Mouse (Mus musculus) limb, embryonic 10.5 days (tissue): Measurements from ENCODE around the gene Rdh7. TPM values are rescaled to one million over a fixed set of nuclear protein-coding genes. Genes with fewer than 3 reads are reported as not detected.
"Not testable (repeated sequence)": the region's sequence is repeated elsewhere in the genome, so short reads cannot be mapped to it uniquely, and the experiment has no call there.

Source experiments
- DNase-seq: peaks from one replicate; pipeline ENCODE4 v3.0.0-alpha.2; 2017; ENCODE audit warnings: low spot score
- H3K27ac ChIP-seq: fragments of 300-500 bp; sonication (generic); 2 replicates; pipeline ENCODE4 v1.5.1; 2016; ENCODE audit warnings: mild to moderate bottlenecking
- H3K27me3 ChIP-seq: fragments of 300-500 bp; sonication (generic); 2 replicates; pipeline ENCODE4 v1.6.1; 2016; ENCODE audit warnings: low read depth, mild to moderate bottlenecking; ENCODE audit not compliant: poor library complexity, severe bottlenecking
- H3K36me3 ChIP-seq: fragments of 300-500 bp; sonication (generic); 2 replicates; pipeline ENCODE4 v1.6.1; 2016; ENCODE audit warnings: mild to moderate bottlenecking, moderate library complexity
- H3K4me1 ChIP-seq: fragments of 300-500 bp; sonication (generic); 2 replicates; pipeline ENCODE4 v1.6.1; 2016
- H3K4me3 ChIP-seq: fragments of 300-500 bp; sonication (generic); 2 replicates; pipeline ENCODE4 v1.5.1; 2016; ENCODE audit warnings: mild to moderate bottlenecking, moderate library complexity
- H3K9me3 ChIP-seq: fragments of 300-500 bp; sonication (generic); replicated peaks from 2 replicates; pipeline ENCODE4 v1.6.1; 2016; ENCODE audit warnings: mild to moderate bottlenecking
- WGBS: fragments of 180-500 bp; shearing (Covaris S2); methylation state at CpG from one replicate; pipeline ENCODE4 v1.1.7; 2016; 5-methylcytosine and 5-hydroxymethylcytosine counted together
- polyA plus RNA-seq: library from polyadenylated mRNA; unstranded; fragments of >200 nt; fragmentation: Nextera tagmentation; extraction: Ambion mirVana; gene quantifications from 2 replicates; pipeline ENCODE4 v1.2.1, GENCODE M21; 2016

Rdh7 gene
- polyA plus RNA-seq, 1 experiment from 2014 or later, result not detected

GRCm38 (mm10) chr10:127906138-127906537 is 17.5 kb upstream of the Rdh7 start:
- Histone ChIP-seq H3K27ac (no peak overlapping the region), H3K27me3 (no peaks in the 10 kb centered on the region), H3K4me1 (no peaks in the 10 kb centered on the region), H3K9me3 (no peaks in the 10 kb centered on the region), H3K4me3 (no peak overlapping the region), H3K36me3 (no peaks in the 10 kb centered on the region)
- no peak for DNase-seq
- 86% methylated on average over 2 of the region's 2 CpGs for WGBS

- WGBS, result 78% methylated on average over 7 of the region's 7 CpGs
- H3K27me3 ChIP-seq, result no peaks in the 10 kb centered on the region
- H3K36me3 ChIP-seq, result no peaks in the 10 kb centered on the region
- no peak overlapping the region for H3K4me3 ChIP-seq
- H3K4me1 ChIP-seq, result no peaks in the 10 kb centered on the region
- no peak for DNase-seq
- 0 out of 2 replicates have a peak overlapping the region, but pooled peaks have one; percentile 14 for H3K27ac ChIP-seq
- H3K9me3 ChIP-seq, result no peaks in the 10 kb centered on the region
Measured at GRCm38 (mm10) chr10:127904718-127905446, 16.3 kb upstream of the Rdh7 start.

GRCm38 (mm10) chr10:127903116-127903515 is 14.5 kb upstream of the Rdh7 start:
- Histone ChIP-seq H3K9me3 (no peaks in the 10 kb centered on the region), H3K36me3 (no peaks in the 10 kb centered on the region), H3K27me3 (no peaks in the 10 kb centered on the region), H3K27ac (no peak overlapping the region), H3K4me1 (no peaks in the 10 kb centered on the region), H3K4me3 (no peak overlapping the region)
- WGBS, result 45% methylated on average over 1 of the region's 1 CpGs
- DNase-seq, result no peak

GRCm38 (mm10) chr10:127901751-127902150 is 13.1 kb upstream of the Rdh7 start:
- 88% methylated on average over 4 of the region's 4 CpGs for WGBS
- no peak for DNase-seq
- no peak overlapping the region for H3K4me3 ChIP-seq
- no peaks in the 10 kb centered on the region for H3K27me3 ChIP-seq
- no peak overlapping the region for H3K27ac ChIP-seq
- H3K9me3 ChIP-seq, result no peaks in the 10 kb centered on the region
- H3K4me1 ChIP-seq, result no peaks in the 10 kb centered on the region
- no peaks in the 10 kb centered on the region for H3K36me3 ChIP-seq

- DNase-seq, result no peak
- 84% methylated on average over 5 of the region's 5 CpGs for WGBS
- H3K36me3 ChIP-seq, result no peaks in the 10 kb centered on the region
- H3K27me3 ChIP-seq, result no peaks in the 10 kb centered on the region
- H3K9me3 ChIP-seq, result no peaks in the 10 kb centered on the region
- H3K4me1 ChIP-seq, result no peaks in the 10 kb centered on the region
- no peak overlapping the region for H3K27ac ChIP-seq
- H3K4me3 ChIP-seq, result no peak overlapping the region
Measured at GRCm38 (mm10) chr10:127899783-127900182, 11.2 kb upstream of the Rdh7 start.

DNA sequence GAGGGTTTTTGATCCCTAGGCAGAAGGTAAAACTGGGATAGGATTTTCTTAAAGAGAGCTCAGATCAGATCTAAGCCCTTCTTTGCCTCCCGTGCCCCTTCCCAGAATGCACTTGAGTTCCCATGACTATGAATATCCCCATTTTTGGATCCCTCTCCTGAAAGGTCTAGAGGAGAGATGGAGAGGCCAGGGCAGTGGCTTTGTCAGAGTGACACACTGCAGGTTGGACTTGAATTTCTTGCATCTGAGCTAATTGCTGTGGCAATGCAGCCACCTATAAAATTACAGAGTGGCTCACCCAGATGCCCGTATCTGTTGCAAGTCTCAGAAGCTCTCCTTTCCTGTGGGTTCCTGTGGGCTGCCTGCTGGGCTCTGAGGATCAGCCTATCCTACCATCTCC is 9.6 kb upstream of the Rdh7 start, which contains the start of gene Sdr9c7:
Sdr9c7 (plus strand) TSS at position 301 of the 400 bp plus-strand sequence.
- Histone ChIP-seq H3K27ac (no peak within 1 kb of the TSS), H3K27me3 (no peaks in the 10 kb centered on the region), H3K4me3 (no peak within 1 kb of the TSS), H3K36me3 (no peaks in the 10 kb centered on the region), H3K4me1 (no peaks in the 10 kb centered on the region), H3K9me3 (no peaks in the 10 kb centered on the region)
- DNase-seq, result no peak
- 76% methylated on average over 2 of the region's 2 CpGs for WGBS

DNA sequence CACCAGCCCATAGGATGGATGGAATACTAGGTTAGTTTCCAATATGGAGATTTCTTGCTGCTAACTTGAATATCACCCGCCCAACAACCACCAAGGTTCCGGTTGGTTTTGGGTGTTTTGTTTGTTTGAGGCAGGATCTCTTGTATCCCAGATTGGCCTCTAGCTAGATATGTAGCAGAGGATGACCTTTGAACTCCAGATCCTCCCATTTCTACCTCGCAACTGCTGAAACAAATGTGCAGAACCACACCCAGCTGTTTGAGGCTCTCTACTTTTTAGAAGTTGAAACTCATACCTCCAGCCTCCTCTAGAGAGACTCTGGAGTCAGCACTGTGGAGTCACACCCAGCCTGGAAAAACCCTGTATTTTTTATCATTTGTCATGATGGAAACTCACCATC is 8.9 kb upstream of the Rdh7 start:
- DNase-seq, result no peak
- Histone ChIP-seq H3K4me3 (no peak overlapping the region), H3K4me1 (no peaks in the 10 kb centered on the region), H3K27me3 (no peaks in the 10 kb centered on the region), H3K36me3 (no peaks in the 10 kb centered on the region), H3K27ac (no peak overlapping the region), H3K9me3 (no peaks in the 10 kb centered on the region)
- WGBS, result 86% methylated on average over 3 of the region's 3 CpGs

- no peaks in the 10 kb centered on the region for H3K9me3 ChIP-seq
- no peaks in the 10 kb centered on the region for H3K27me3 ChIP-seq
- no peak for DNase-seq
- no peak overlapping the region for H3K4me3 ChIP-seq
- H3K4me1 ChIP-seq, result no peaks in the 10 kb centered on the region
- WGBS, result 70% methylated on average over 5 of the region's 5 CpGs
- H3K27ac ChIP-seq, result no peak overlapping the region
- no peaks in the 10 kb centered on the region for H3K36me3 ChIP-seq
Measured at GRCm38 (mm10) chr10:127896705-127897104, 8.1 kb upstream of the Rdh7 start.

DNA sequence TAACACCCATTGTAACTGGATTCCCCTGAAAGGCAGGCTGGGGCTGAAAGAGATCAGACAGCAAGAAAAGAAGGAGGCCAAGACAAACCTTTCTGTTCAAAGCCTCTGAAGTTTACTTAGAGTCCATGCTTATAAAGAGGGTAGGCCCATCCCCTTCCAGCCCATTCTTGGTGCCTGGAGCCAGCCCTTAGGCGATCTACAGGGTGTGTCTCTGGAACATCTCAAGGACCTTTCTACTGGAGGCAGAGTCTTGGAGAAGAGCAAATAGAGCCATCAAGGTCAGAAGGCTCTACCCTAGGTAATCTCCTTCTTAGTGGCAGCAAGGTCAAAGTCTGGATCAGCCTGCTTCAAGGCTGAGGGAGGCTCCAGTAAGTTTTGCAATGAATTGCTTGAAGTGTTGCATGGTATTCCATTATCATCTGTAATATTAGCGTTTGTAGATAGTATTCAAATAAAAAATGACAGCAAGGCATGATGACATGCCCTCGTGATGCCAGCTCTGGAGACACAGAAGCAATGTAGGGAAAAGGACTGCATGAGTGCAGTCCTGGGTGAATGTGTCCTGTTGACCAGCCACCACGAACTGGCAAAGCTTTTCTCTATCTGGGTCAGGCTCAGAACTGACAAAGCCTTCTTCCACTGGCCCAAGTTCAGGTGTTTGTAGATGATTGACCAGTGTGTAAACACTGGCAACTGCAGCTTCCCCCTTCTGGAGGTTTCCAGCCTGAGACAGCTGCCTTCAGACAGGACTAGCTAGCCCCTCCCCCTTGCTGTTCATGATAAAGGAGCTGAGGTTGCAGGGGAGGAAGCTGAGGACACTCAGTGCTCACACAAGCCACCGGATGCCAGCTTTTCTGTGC is 4.8 kb upstream of the Rdh7 start:
- not testable (repeated sequence) for H3K4me3 ChIP-seq, H3K27ac ChIP-seq, DNase-seq, H3K4me1 ChIP-seq, H3K27me3 ChIP-seq, H3K9me3 ChIP-seq, H3K36me3 ChIP-seq
- WGBS, result 73% methylated on average over 5 of the region's 5 CpGs

GRCm38 (mm10) chr10:127891481-127891880 is 2.9 kb upstream of the Rdh7 start:
- H3K4me3 ChIP-seq, result no peak overlapping the region
- no peaks in the 10 kb centered on the region for H3K9me3 ChIP-seq
- 93% methylated on average over 1 of the region's 1 CpGs for WGBS
- H3K36me3 ChIP-seq, result no peaks in the 10 kb centered on the region
- no peaks in the 10 kb centered on the region for H3K27me3 ChIP-seq
- DNase-seq, result no peak
- no peak overlapping the region for H3K27ac ChIP-seq
- H3K4me1 ChIP-seq, result peaks cover 7% of the 10 kb centered on the region

GRCm38 (mm10) chr10:127886971-127887370 is 1.6 kb downstream of the Rdh7 start:
- 88% methylated on average over 4 of the region's 4 CpGs for WGBS
- no peaks in the 10 kb centered on the region for H3K27me3 ChIP-seq

DNA sequence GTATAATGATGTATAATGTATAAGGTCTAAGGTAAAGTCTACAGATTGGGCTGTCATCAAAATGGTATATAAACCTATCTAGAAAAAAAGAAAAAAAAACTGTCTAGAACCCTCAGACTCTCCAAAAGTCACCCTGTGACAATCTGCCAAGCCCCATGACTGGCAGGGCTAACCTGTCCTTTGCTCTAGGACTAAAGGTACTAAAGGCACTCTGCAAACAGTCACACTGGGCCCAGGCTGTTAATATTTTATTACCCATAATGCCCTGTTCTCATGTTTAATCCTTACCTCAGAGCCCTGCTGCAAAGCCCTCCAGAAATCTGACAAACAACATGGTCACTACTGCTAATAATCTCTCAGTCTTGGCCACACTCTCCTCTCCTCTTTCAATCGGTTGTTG is 2.1 kb downstream of the Rdh7 start:
- H3K9me3 ChIP-seq, result no peaks in the 10 kb centered on the region
- H3K4me3 ChIP-seq, result no peak overlapping the region
- H3K36me3 ChIP-seq, result no peaks in the 10 kb centered on the region
- no peaks in the 10 kb centered on the region for H3K27me3 ChIP-seq
- H3K4me1 ChIP-seq, result peaks cover 7% of the 10 kb centered on the region
- WGBS, result 73% methylated on average over 1 of the region's 1 CpGs
- no peak for DNase-seq
- no peak overlapping the region for H3K27ac ChIP-seq

More at GRCm38 (mm10) chr10:127886971-127887370, 1.6 kb downstream of the Rdh7 start:
- no peak overlapping the region for H3K4me3 ChIP-seq
- DNase-seq, result no peak
- no peaks in the 10 kb centered on the region for H3K36me3 ChIP-seq
- H3K4me1 ChIP-seq, result peaks cover 7% of the 10 kb centered on the region
- H3K27ac ChIP-seq, result no peak overlapping the region
- no peaks in the 10 kb centered on the region for H3K9me3 ChIP-seq

- H3K27me3 ChIP-seq, result no peaks in the 10 kb centered on the region
- WGBS, result 89% methylated on average over 4 of the region's 4 CpGs
Measured at GRCm38 (mm10) chr10:127881041-127881440, 7.6 kb downstream of the Rdh7 start.

More at GRCm38 (mm10) chr10:127881041-127881440, 7.6 kb downstream of the Rdh7 start:
- Histone ChIP-seq H3K9me3 (no peaks in the 10 kb centered on the region), H3K4me3 (no peak overlapping the region), H3K36me3 (no peaks in the 10 kb centered on the region), H3K27ac (no peak overlapping the region), H3K4me1 (no peaks in the 10 kb centered on the region)
- no peak for DNase-seq
